ENCODE assay signal across 8 mouse cellular contexts in the genomic region with DNA sequence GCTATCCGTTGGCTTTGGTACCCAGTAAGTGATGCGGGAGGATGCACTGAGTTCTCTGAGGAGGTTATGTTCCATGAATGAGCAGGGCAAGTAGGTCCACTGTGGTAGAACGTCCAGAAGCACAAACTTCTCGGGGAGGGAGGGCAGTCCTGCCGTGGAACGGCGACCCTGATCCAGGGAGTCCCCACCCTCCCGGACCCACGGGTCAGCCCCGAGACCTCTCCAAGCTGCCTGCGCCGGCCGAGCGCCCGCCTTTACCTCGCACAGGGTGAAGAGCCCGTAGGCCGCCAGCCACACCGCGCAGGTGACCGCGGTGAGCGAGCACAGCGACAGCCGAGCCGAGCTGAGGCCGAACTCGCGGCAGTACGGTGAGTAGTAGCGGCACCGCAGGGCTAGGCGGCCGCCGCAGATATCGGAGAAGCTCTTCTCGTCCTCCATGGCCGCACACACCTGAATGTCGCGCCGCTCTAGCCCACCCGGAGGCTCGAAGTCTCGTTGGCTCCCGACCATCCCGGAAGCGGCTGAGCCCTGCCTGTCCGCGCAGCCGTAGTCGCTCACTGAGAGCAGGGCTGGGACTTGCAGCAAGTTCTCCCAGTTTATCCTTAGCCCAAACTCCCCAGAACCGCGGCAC. TPM values are rescaled to one million over a fixed set of nuclear protein-coding genes. Genes with fewer than 3 reads are reported as not detected.
A peak's percentile ranks its signal among the peaks of the same experiment; 100 is the strongest.
DNase-seq lines count a peak whose midpoint lies in the region; ATAC-seq and TF ChIP-seq lines count a peak whose summit lies in the region.

A gene (minus strand): TSS at position 470 of the 631 bp plus-strand sequence.

- WGBS in forebrain, embryonic 13.5 days, result 0% methylated on average over 48 of the region's 53 CpGs
- under 1% methylated on average over 53 of the region's 53 CpGs for WGBS in neural tube, embryonic 15.5 days

- 0 out of 2 replicates have a peak, but pooled peaks cover 2% of the 10 kb centered on the region for H3K36me3 ChIP-seq in ES-Bruce4 (ENCODE audit: control insufficient read depth, insufficient read depth, low read length, poor library complexity, severe bottlenecking)
- H3K36me3 ChIP-seq in forebrain, embryonic 13.5 days (ENCODE audit: poor library complexity, severe bottlenecking), result 0 out of 2 replicates have a peak, but pooled peaks cover 5% of the 10 kb centered on the region
- H3K36me3 ChIP-seq in neural tube, embryonic 15.5 days, result 0 out of 2 replicates have a peak, but pooled peaks cover 3% of the 10 kb centered on the region

- TF ChIP-seq EP300 in ES-Bruce4 (IDR thresholded peaks at IDR 0.05; ENCODE audit: insufficient read depth, low read depth, low read length), result no peak

- peak; percentile 85 to 90 for DNase-seq in heart, postnatal 10 days
- peak; percentile 84 for DNase-seq in layer of hippocampus, adult 11-12 months (ENCODE audit: low spot score)
- DNase-seq in lung, adult 18-20 months, result peak; percentile 88 to 91
- DNase-seq in testis, postnatal 14 days (ENCODE audit: low spot score), result peak; percentile 91

- H3K4me1 ChIP-seq in ES-Bruce4 (ENCODE audit: control insufficient read depth, insufficient read depth, low read length), result no peaks in the 10 kb centered on the region
- H3K4me1 ChIP-seq in forebrain, embryonic 13.5 days, result peaks cover 15% of the 10 kb centered on the region
- peaks cover 23% of the 10 kb centered on the region for H3K4me1 ChIP-seq in neural tube, embryonic 15.5 days

- peak within 1 kb of the TSS; percentile 62 for H3K4me2 ChIP-seq in forebrain, embryonic 13.5 days
- H3K4me2 ChIP-seq in neural tube, embryonic 15.5 days, result peak within 1 kb of the TSS; percentile 66

- peak within 1 kb of the TSS; percentile 83 for H3K9ac ChIP-seq in ES-Bruce4 (ENCODE audit: low read depth, poor library complexity, severe bottlenecking)
- peak within 1 kb of the TSS; percentile 94 for H3K9ac ChIP-seq in forebrain, embryonic 13.5 days
- H3K9ac ChIP-seq in neural tube, embryonic 15.5 days (replicated peaks), result peak within 1 kb of the TSS; percentile 83

- TF ChIP-seq POLR2A in ES-Bruce4 (IDR thresholded peaks at IDR 0.05; ENCODE audit: insufficient read depth, low read length), result peak; percentile 28

- no peak within 1 kb of the TSS for H3K27ac ChIP-seq in ES-Bruce4 (ENCODE audit: insufficient read depth, low read length)
- no peak within 1 kb of the TSS for H3K27ac ChIP-seq in forebrain, embryonic 13.5 days
- peak within 1 kb of the TSS; percentile 78 for H3K27ac ChIP-seq in neural tube, embryonic 15.5 days (replicated peaks)

- H3K4me3 ChIP-seq in ES-Bruce4 (ENCODE audit: low read depth, low read length), result peak within 1 kb of the TSS; percentile 82
- H3K4me3 ChIP-seq in forebrain, embryonic 13.5 days, result peak within 1 kb of the TSS; percentile 95
- peak within 1 kb of the TSS; percentile 87 for H3K4me3 ChIP-seq in neural tube, embryonic 15.5 days (replicated peaks)

- no peak for TF ChIP-seq CTCF in ES-Bruce4 (IDR thresholded peaks at IDR 0.05; ENCODE audit: low read depth, low read length)

- intact Hi-C loops in heart, postnatal 10 days (cut with DNase I), result no loop called here

- peak; percentile 96 for ATAC-seq in cerebellum, adult (ENCODE audit: insufficient number of reproducible peaks, low FRiP score, low TSS enrichment)
- ATAC-seq in forebrain, embryonic 13.5 days, result peak; percentile 99
- peak; percentile 99 for ATAC-seq in neural tube, embryonic 15.5 days (ENCODE audit: low FRiP score)

- H3K27me3 ChIP-seq in ES-Bruce4 (ENCODE audit: control insufficient read depth, insufficient read depth, low read length, poor library complexity, severe bottlenecking), result no peaks in the 10 kb centered on the region
- H3K27me3 ChIP-seq in forebrain, embryonic 13.5 days, result no peaks in the 10 kb centered on the region
- no peaks in the 10 kb centered on the region for H3K27me3 ChIP-seq in neural tube, embryonic 15.5 days (replicated peaks)

- no peaks in the 10 kb centered on the region for H3K9me3 ChIP-seq in ES-Bruce4 (replicated peaks; ENCODE audit: control insufficient read depth, insufficient read depth, low read length, poor library complexity, severe bottlenecking)
- no peaks in the 10 kb centered on the region for H3K9me3 ChIP-seq in forebrain, embryonic 13.5 days (replicated peaks)
- no peaks in the 10 kb centered on the region for H3K9me3 ChIP-seq in neural tube, embryonic 15.5 days (replicated peaks)

RNA-seq across cellular contexts. Expression of the gene that starts here (rescaled TPM):
- polyA plus RNA-seq in ES-Bruce4 (2011; ENCODE audit: insufficient read depth, insufficient read length, low read depth, missing spikeins), result 12.9 and 13.5 TPM in 2 replicates
- polyA plus RNA-seq in forebrain, embryonic 13.5 days (2015; fragmentation: Nextera tagmentation; extraction: Ambion mirVana), result 24.3 and 27.2 TPM in 2 replicates
- total RNA-seq in heart, postnatal 10 days (2021), result 1 to 10 TPM; 3.3 to 5.4 TPM
- polyA plus RNA-seq in neural tube, embryonic 15.5 days (2015; fragmentation: Nextera tagmentation; extraction: Ambion mirVana), result 18.0 and 22.4 TPM in 2 replicates
